Mouse (Mus musculus): ENCODE measurements at regions not wholly inside any gene's neighbourhood (a gene's known extent, or its start where the extent isn't known, plus 50 kb on each side); places are given as distances from the start of the nearest gene placed in this dataset. TPM values are rescaled to one million over a fixed set of nuclear protein-coding genes. Genes with fewer than 3 reads are reported as not detected.
"Not testable (repeated sequence)": the region's sequence is repeated elsewhere in the genome, so short reads cannot be mapped to it uniquely, and the experiment has no call there.

- H3K4me1 ChIP-seq (replicated peaks); H3K4me3 ChIP-seq (replicated peaks); H3K27ac ChIP-seq (replicated peaks); H3K9ac ChIP-seq; ATAC-seq (ENCODE audit: insufficient read depth); H3K27me3 ChIP-seq; H3K9me3 ChIP-seq (replicated peaks); H3K4me2 ChIP-seq; H3K36me3 ChIP-seq (replicated peaks): not testable (repeated sequence)
- WGBS (ENCODE audit: insufficient replicate concordance), result 42% methylated on average over 4 of the region's 4 CpGs
Measured at GRCm38 (mm10) chr9:104398484-104398883, 60.9 kb upstream of the Acpp start.

GRCm38 (mm10) chr9:104387805-104388204, 50.3 kb upstream of the Acpp start:
- no peak for ATAC-seq (ENCODE audit: insufficient read depth)
- 74% methylated on average over 7 of the region's 7 CpGs for WGBS (ENCODE audit: insufficient replicate concordance)
- no peaks in the 10 kb centered on the region for H3K27me3 ChIP-seq

More at GRCm38 (mm10) chr9:104387805-104388204, 50.3 kb upstream of the Acpp start:
- Histone ChIP-seq H3K9ac (no peak overlapping the region), H3K4me3 (replicated peaks) (no peak overlapping the region), H3K36me3 (replicated peaks) (no peaks in the 10 kb centered on the region), H3K4me1 (replicated peaks) (no peaks in the 10 kb centered on the region), H3K27ac (replicated peaks) (no peak overlapping the region), H3K4me2 (no peak overlapping the region), H3K9me3 (replicated peaks) (no peaks in the 10 kb centered on the region)

MicroRNA genes in the stretch of these regions (microRNA counts, 519-probe panel; counts per million panel counts)
- microRNA mmu-miR-2136, result not detected

Small RNAs in the stretch of these regions (microRNA-seq; reads per million reads assigned to microRNA genes)
- not detected for gene Mir2136

All from liver, embryonic 15.5 days (tissue).